Mouse (Mus musculus) erythroid progenitor cell, adult 5-6 weeks (primary cell): ENCODE measurements around the gene Nelfb. TPM values are rescaled to one million over a fixed set of nuclear protein-coding genes. Genes with fewer than 3 reads are reported as not detected.

Experiments
- ATAC-seq: replicated peaks from 2 replicates; pipeline ENCODE4 v1.8.0; 2016; ENCODE audit warnings: moderate number of reproducible peaks, mild to moderate bottlenecking, moderate TSS enrichment, inconsistent platforms; ENCODE audit not compliant: poor library complexity, low FRiP score, severe bottlenecking
- total RNA-seq, 2 experiments: library from RNA; stranded (forward) in 1 of 2; stranded (reverse) in 1 of 2; fragments of 150-400 nt in 1 of 2; fragments of 186-747, 209-891 nt in 1 of 2; gene quantifications; 2 replicates each; pipeline versions ENCODE4 v1.2.3 to v1.2.4; 2015 to 2017; ENCODE audit warnings: low replicate concordance in 2 of 2

Gene Nelfb
- total RNA-seq, 2 experiments from 2014 or later = 15.2 to 34.4 TPM

DNA sequence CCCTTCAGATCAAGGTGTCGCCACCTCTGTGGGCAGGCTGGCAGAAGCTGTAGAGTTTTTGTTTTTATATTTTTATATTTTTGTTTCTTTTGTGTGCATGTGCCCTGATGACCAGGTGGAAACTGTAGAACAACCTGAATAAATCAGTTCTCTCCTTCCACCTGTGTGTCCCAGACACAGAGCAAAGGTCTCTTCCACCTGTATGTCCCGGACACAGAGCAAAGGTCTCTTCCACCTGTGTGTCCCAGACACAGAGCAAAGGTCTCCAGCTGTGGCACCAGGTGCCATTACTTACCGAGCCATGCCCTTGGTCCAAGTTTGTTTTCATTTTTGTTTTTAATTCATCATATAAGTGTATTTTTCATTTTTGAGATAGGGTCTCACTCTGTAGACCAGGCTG, 55.1 kb downstream of the Nelfb start:
- no peak for ATAC-seq

DNA sequence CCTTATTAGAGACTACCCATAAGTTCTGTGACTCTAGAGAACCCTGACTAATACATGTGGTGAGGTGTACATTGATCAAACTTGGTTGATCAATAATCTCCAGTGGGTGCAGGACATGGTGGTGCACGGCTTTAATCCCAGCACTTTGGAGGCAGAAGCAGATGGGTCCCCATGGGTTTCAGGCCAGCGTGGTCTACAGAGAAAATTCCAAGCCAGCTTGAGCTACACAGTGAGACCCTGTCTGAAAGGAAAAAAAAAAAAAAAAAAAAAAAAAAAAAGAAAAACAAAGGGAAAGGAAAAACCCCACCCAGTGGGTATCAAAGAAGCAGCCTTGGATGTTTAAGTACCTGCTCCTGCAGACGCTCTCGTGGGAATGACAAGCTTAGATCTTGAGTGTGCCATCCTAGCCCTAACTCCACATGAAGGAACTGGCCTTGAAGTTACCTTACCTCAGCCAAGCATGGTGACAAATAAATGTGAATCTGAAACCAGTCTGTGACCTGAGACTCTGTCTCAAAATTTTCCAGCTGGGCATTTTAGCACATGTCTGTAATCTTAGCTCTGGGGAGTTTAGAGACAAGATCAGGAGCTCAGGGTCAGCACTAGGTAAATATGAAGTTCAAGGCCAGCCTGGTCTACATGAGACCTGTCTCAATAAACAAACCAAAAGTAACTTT, 59.9 kb downstream of the Nelfb start:
- ATAC-seq = no peak

Other genes starting within 250 kb of the Nelfb start
Only the 30 nearest of the 33 such genes appear.
- gene Mrpl41, start 236.4 kb downstream of the Nelfb start, total RNA-seq (2015; ENCODE audit: low replicate concordance) = 31.9 and 38.6 TPM in 2 replicates
- 37.8 and 40.9 TPM in 2 replicates for gene Mrpl41, start 236.4 kb downstream of the Nelfb start, total RNA-seq (2017; ENCODE audit: low replicate concordance)
- 37.3 and 37.8 TPM in 2 replicates for gene Pnpla7, start 235.5 kb downstream of the Nelfb start, total RNA-seq (2015; ENCODE audit: low replicate concordance)
- gene Pnpla7, start 235.5 kb downstream of the Nelfb start, total RNA-seq (2017; ENCODE audit: low replicate concordance) = 30.0 and 37.0 TPM in 2 replicates
- gene Nsmf, start 157.1 kb downstream of the Nelfb start, total RNA-seq (2015; ENCODE audit: low replicate concordance) = 1.8 and 2.5 TPM in 2 replicates
- gene Nsmf, start 157.1 kb downstream of the Nelfb start, total RNA-seq (2017; ENCODE audit: low replicate concordance) = 2.1 and 3.9 TPM in 2 replicates
- gene Entpd8, start 131.2 kb downstream of the Nelfb start, total RNA-seq (2015; ENCODE audit: low replicate concordance) = not detected in 2 replicates
- gene Entpd8, start 131.2 kb downstream of the Nelfb start, total RNA-seq (2017; ENCODE audit: low replicate concordance) = not detected in 2 replicates
- not detected in 2 replicates for gene Noxa1, start 116.3 kb downstream of the Nelfb start, total RNA-seq (2015; ENCODE audit: low replicate concordance)
- not detected in 2 replicates for gene Noxa1, start 116.3 kb downstream of the Nelfb start, total RNA-seq (2017; ENCODE audit: low replicate concordance)
- 0.42 TPM in 1 of 2 replicates, not detected in the other for gene Nrarp, start 30.7 kb downstream of the Nelfb start, total RNA-seq (2015; ENCODE audit: low replicate concordance)
- gene Nrarp, start 30.7 kb downstream of the Nelfb start, total RNA-seq (2017; ENCODE audit: low replicate concordance) = 0.64 and 3.0 TPM in 2 replicates
- 2.9 and 5.4 TPM in 2 replicates for gene Tor4a, start 14.6 kb downstream of the Nelfb start, total RNA-seq (2015; ENCODE audit: low replicate concordance)
- 0.30 and 2.2 TPM in 2 replicates for gene Tor4a, start 14.6 kb downstream of the Nelfb start, total RNA-seq (2017; ENCODE audit: low replicate concordance)
- not detected in 2 replicates for gene Stpg3, start 3.1 kb upstream of the Nelfb start, total RNA-seq (2015; ENCODE audit: low replicate concordance)
- not detected in 2 replicates for gene Stpg3, start 3.1 kb upstream of the Nelfb start, total RNA-seq (2017; ENCODE audit: low replicate concordance)
- gene Fam166a, start 7.3 kb upstream of the Nelfb start, total RNA-seq (2015; ENCODE audit: low replicate concordance) = not detected in 2 replicates
- gene Fam166a, start 7.3 kb upstream of the Nelfb start, total RNA-seq (2017; ENCODE audit: low replicate concordance) = not detected in 2 replicates
- 940 and 950 TPM in 2 replicates for gene Tubb4b, start 13.2 kb upstream of the Nelfb start, total RNA-seq (2015; ENCODE audit: low replicate concordance)
- 826 and 920 TPM in 2 replicates for gene Tubb4b, start 13.2 kb upstream of the Nelfb start, total RNA-seq (2017; ENCODE audit: low replicate concordance)
- gene Slc34a3, start 22.9 kb upstream of the Nelfb start, total RNA-seq (2015; ENCODE audit: low replicate concordance) = not detected in 2 replicates
- gene Slc34a3, start 22.9 kb upstream of the Nelfb start, total RNA-seq (2017; ENCODE audit: low replicate concordance) = not detected in 2 replicates
- gene Rnf224, start 25.3 kb upstream of the Nelfb start, total RNA-seq (2015; ENCODE audit: low replicate concordance) = not detected in 2 replicates
- gene Rnf224, start 25.3 kb upstream of the Nelfb start, total RNA-seq (2017; ENCODE audit: low replicate concordance) = not detected in 2 replicates
- not detected in 2 replicates for gene Rnf208, start 30.8 kb upstream of the Nelfb start, total RNA-seq (2015; ENCODE audit: low replicate concordance)
- gene Rnf208, start 30.8 kb upstream of the Nelfb start, total RNA-seq (2017; ENCODE audit: low replicate concordance) = not detected in 2 replicates
- gene Cysrt1, start 31.0 kb upstream of the Nelfb start, total RNA-seq (2015; ENCODE audit: low replicate concordance) = not detected in 2 replicates
- gene Cysrt1, start 31.0 kb upstream of the Nelfb start, total RNA-seq (2017; ENCODE audit: low replicate concordance) = not detected in 2 replicates
- gene AL732309.1, start 35.4 kb upstream of the Nelfb start, total RNA-seq (2015; ENCODE audit: low replicate concordance) = 4.0 and 4.6 TPM in 2 replicates
- not detected in 2 replicates for gene AL732309.1, start 35.4 kb upstream of the Nelfb start, total RNA-seq (2017; ENCODE audit: low replicate concordance)
- gene Tmem203, start 44.0 kb upstream of the Nelfb start, total RNA-seq (2015; ENCODE audit: low replicate concordance) = 11.9 and 18.9 TPM in 2 replicates
- 1.8 and 8.5 TPM in 2 replicates for gene Tmem203, start 44.0 kb upstream of the Nelfb start, total RNA-seq (2017; ENCODE audit: low replicate concordance)
- 1.1 TPM in 1 of 2 replicates, not detected in the other for gene Tprn, start 51.1 kb upstream of the Nelfb start, total RNA-seq (2015; ENCODE audit: low replicate concordance)
- gene Tprn, start 51.1 kb upstream of the Nelfb start, total RNA-seq (2017; ENCODE audit: low replicate concordance) = 1.0 and 2.2 TPM in 2 replicates
- 114 and 128 TPM in 2 replicates for gene Ssna1, start 60.9 kb upstream of the Nelfb start, total RNA-seq (2015; ENCODE audit: low replicate concordance)
- 46.2 and 81.0 TPM in 2 replicates for gene Ssna1, start 60.9 kb upstream of the Nelfb start, total RNA-seq (2017; ENCODE audit: low replicate concordance)
- 34.6 and 55.8 TPM in 2 replicates for gene Anapc2, start 61.0 kb upstream of the Nelfb start, total RNA-seq (2015; ENCODE audit: low replicate concordance)
- gene Anapc2, start 61.0 kb upstream of the Nelfb start, total RNA-seq (2017; ENCODE audit: low replicate concordance) = 29.7 and 40.0 TPM in 2 replicates
- not detected in 2 replicates for gene Tmem210, start 76.7 kb upstream of the Nelfb start, total RNA-seq (2015; ENCODE audit: low replicate concordance)
- gene Tmem210, start 76.7 kb upstream of the Nelfb start, total RNA-seq (2017; ENCODE audit: low replicate concordance) = not detected in 2 replicates
- gene Lrrc26, start 78.4 kb upstream of the Nelfb start, total RNA-seq (2015; ENCODE audit: low replicate concordance) = not detected in 2 replicates
- gene Lrrc26, start 78.4 kb upstream of the Nelfb start, total RNA-seq (2017; ENCODE audit: low replicate concordance) = not detected in 2 replicates
- not detected in 2 replicates for gene Grin1, start 107.7 kb upstream of the Nelfb start, total RNA-seq (2015; ENCODE audit: low replicate concordance)
- gene Grin1, start 107.7 kb upstream of the Nelfb start, total RNA-seq (2017; ENCODE audit: low replicate concordance) = not detected in 2 replicates
- gene Man1b1, start 120.8 kb upstream of the Nelfb start, total RNA-seq (2015; ENCODE audit: low replicate concordance) = 20.9 and 40.2 TPM in 2 replicates
- gene Man1b1, start 120.8 kb upstream of the Nelfb start, total RNA-seq (2017; ENCODE audit: low replicate concordance) = 34.1 and 51.6 TPM in 2 replicates
- 4.7 TPM in 1 of 2 replicates, not detected in the other for gene Dpp7, start 144.9 kb upstream of the Nelfb start, total RNA-seq (2015; ENCODE audit: low replicate concordance)
- 0.68 and 6.2 TPM in 2 replicates for gene Dpp7, start 144.9 kb upstream of the Nelfb start, total RNA-seq (2017; ENCODE audit: low replicate concordance)
- gene Uap1l1, start 154.2 kb upstream of the Nelfb start, total RNA-seq (2015; ENCODE audit: low replicate concordance) = 8.8 and 13.3 TPM in 2 replicates
- 0.30 and 2.7 TPM in 2 replicates for gene Uap1l1, start 154.2 kb upstream of the Nelfb start, total RNA-seq (2017; ENCODE audit: low replicate concordance)
- gene Sapcd2, start 160.8 kb upstream of the Nelfb start, total RNA-seq (2015; ENCODE audit: low replicate concordance) = 5.9 and 10.1 TPM in 2 replicates
- 7.8 and 9.6 TPM in 2 replicates for gene Sapcd2, start 160.8 kb upstream of the Nelfb start, total RNA-seq (2017; ENCODE audit: low replicate concordance)
- gene Entpd2, start 184.4 kb upstream of the Nelfb start, total RNA-seq (2015; ENCODE audit: low replicate concordance) = not detected in 2 replicates
- not detected in 2 replicates for gene Entpd2, start 184.4 kb upstream of the Nelfb start, total RNA-seq (2017; ENCODE audit: low replicate concordance)
- not detected in 2 replicates for gene Npdc1, start 187.9 kb upstream of the Nelfb start, total RNA-seq (2015; ENCODE audit: low replicate concordance)
- not detected in 2 replicates for gene Npdc1, start 187.9 kb upstream of the Nelfb start, total RNA-seq (2017; ENCODE audit: low replicate concordance)
- gene Fut7, start 211.8 kb upstream of the Nelfb start, total RNA-seq (2015; ENCODE audit: low replicate concordance) = 4.3 TPM in 1 of 2 replicates, not detected in the other
- gene Fut7, start 211.8 kb upstream of the Nelfb start, total RNA-seq (2017; ENCODE audit: low replicate concordance) = 0.77 TPM in 1 of 2 replicates, not detected in the other
- gene Abca2, start 217.2 kb upstream of the Nelfb start, total RNA-seq (2015; ENCODE audit: low replicate concordance) = 5.0 and 5.8 TPM in 2 replicates
- 1.3 and 2.4 TPM in 2 replicates for gene Abca2, start 217.2 kb upstream of the Nelfb start, total RNA-seq (2017; ENCODE audit: low replicate concordance)